Mouse (Mus musculus) gastrocnemius, postnatal 10 days (tissue): ENCODE data around the gene Slc38a5. TPM values are rescaled to one million over a fixed set of nuclear protein-coding genes. Genes with fewer than 3 reads are reported as not detected.

Source experiments
- DNase-seq: peaks from one replicate; pipeline ENCODE4 v3.0.0; 2021; ENCODE audit warnings: mixed read lengths
- total RNA-seq, 2 experiments: library from RNA; stranded (reverse); gene quantifications; 2 replicates each; pipeline ENCODE4 v1.2.3; 2021

The Slc38a5 gene
- total RNA-seq, 2 experiments from 2014 or later, result 0.33 to 0.97 TPM

GRCm38 (mm10) chrX:8314905-8315304 lies 44.0 kb downstream of the Slc38a5 start:
- DNase-seq, result peak; percentile 15

- DNase-seq, result no peak
Measured at GRCm38 (mm10) chrX:8327124-8327523, 56.2 kb downstream of the Slc38a5 start, which contains the start of gene Ssxb10. Gene Ssxb10, plus strand, starts transcription at chrX:8327424.

Other genes starting within 250 kb of the Slc38a5 start
- gene Suv39h1, start 196.4 kb upstream of the Slc38a5 start, total RNA-seq, result 1 to 10 TPM; 6.4 to 8.6 TPM
- gene Was, start 180.6 kb upstream of the Slc38a5 start, total RNA-seq, result 1 to 10 TPM; 1.3 to 1.9 TPM
- gene Wdr13, start 138.2 kb upstream of the Slc38a5 start, total RNA-seq, result 10 to 100 TPM; 21.8 to 25.4 TPM
- gene Rbm3, start 125.3 kb upstream of the Slc38a5 start, total RNA-seq, result 100 to 1,000 TPM; 291 to 335 TPM
- 1 to 10 TPM; 3.5 to 3.6 TPM for gene Tbc1d25, start 95.0 kb upstream of the Slc38a5 start, total RNA-seq
- 10 to 100 TPM; 17.9 to 18.2 TPM for gene Ebp, start 77.6 kb upstream of the Slc38a5 start, total RNA-seq
- 1 to 10 TPM; 3.9 to 5.1 TPM for gene Porcn, start 64.6 kb upstream of the Slc38a5 start, total RNA-seq
- gene Ftsj1, start 18.7 kb upstream of the Slc38a5 start, total RNA-seq, result 10 to 100 TPM; 12.1 to 13.6 TPM
- gene Ssxb10, start 56.3 kb downstream of the Slc38a5 start, total RNA-seq, result not detected
- gene Ssxb9, start 95.8 kb downstream of the Slc38a5 start, total RNA-seq, result not detected
- gene Ssxb1, start 142.2 kb downstream of the Slc38a5 start, total RNA-seq, result not detected
- gene Ssxb2, start 190.6 kb downstream of the Slc38a5 start, total RNA-seq, result not detected